Mouse (Mus musculus): ENCODE measurements around the gene Higd2a. TPM values are rescaled to one million over a fixed set of nuclear protein-coding genes. Genes with fewer than 3 reads are reported as not detected.
"Not testable (repeated sequence)": the region's sequence is repeated elsewhere in the genome, so short reads cannot be mapped to it uniquely, and the experiment has no call there.

Higd2a gene
- polyA plus RNA-seq, 1 experiment from 2014 or later: 260 TPM

DNA sequence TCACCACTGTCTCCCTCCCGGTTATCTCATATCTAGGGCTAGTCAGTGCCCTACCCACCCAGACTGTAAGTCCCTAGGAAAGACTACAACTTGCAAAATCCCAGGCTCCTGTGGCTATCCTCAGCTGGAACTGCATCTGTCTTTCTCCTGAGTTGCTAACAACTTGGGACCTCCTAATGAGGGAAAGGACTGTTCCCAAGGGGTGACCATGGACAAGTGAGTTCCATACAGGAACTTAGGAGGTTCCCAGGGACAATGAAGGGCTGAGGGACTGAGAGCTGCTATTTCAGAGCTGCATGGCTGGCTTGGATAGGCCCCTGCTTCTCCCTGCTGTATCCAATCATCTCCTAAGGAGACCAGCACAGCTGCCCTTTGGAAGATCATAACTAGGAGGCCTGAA lies 19.3 kb downstream of the Higd2a start:
- H3K36me3 ChIP-seq (ENCODE audit: control insufficient read depth, insufficient read depth, low read length): 0 out of 2 replicates have a peak, but pooled peaks cover 2% of the 10 kb centered on the region
- no peak overlapping the region for H3K4me3 ChIP-seq (ENCODE audit: low read length)
- no peaks in the 10 kb centered on the region for H3K27me3 ChIP-seq (replicated peaks; ENCODE audit: control insufficient read depth, insufficient read depth, low read length)
- H3K27ac ChIP-seq (ENCODE audit: low read length): no peak overlapping the region
- peak overlapping the region; percentile 43; the same call in 1 of the 2 replicates for H3K9ac ChIP-seq (ENCODE audit: low read depth, low read length)
- no peaks in the 10 kb centered on the region for H3K9me3 ChIP-seq (ENCODE audit: control insufficient read depth, low read length)
- H3K4me1 ChIP-seq (ENCODE audit: control insufficient read depth, insufficient read depth, low read length): peaks cover 31% of the 10 kb centered on the region
- 33% methylated on average over 1 of the region's 1 CpGs for WGBS
- ATAC-seq: no peak
- no peak overlapping the region for H3K4me2 ChIP-seq (ENCODE audit: low read depth, low read length)

DNA sequence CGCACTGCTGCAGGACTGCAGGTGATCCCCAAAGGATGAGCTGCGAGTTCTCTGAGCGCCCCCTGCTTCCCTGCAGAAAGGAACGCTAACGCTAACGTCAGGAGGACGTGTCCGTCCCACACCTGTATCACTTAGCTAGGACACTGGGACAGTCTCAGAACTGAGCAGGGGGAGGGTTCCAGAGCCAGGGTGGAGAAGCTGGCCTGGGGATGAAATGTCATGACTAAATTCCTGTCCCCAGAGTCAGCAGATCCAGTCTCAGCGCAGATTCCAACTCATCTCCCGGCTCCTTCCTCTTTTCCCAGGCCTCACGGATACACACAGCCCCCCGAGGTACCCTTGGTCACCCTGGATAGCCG lies 20.6 kb downstream of the Higd2a start:
- 8% methylated on average over 13 of the region's 13 CpGs for WGBS
- peak overlapping the region; percentile 75 for H3K27ac ChIP-seq (ENCODE audit: low read length)

DNA sequence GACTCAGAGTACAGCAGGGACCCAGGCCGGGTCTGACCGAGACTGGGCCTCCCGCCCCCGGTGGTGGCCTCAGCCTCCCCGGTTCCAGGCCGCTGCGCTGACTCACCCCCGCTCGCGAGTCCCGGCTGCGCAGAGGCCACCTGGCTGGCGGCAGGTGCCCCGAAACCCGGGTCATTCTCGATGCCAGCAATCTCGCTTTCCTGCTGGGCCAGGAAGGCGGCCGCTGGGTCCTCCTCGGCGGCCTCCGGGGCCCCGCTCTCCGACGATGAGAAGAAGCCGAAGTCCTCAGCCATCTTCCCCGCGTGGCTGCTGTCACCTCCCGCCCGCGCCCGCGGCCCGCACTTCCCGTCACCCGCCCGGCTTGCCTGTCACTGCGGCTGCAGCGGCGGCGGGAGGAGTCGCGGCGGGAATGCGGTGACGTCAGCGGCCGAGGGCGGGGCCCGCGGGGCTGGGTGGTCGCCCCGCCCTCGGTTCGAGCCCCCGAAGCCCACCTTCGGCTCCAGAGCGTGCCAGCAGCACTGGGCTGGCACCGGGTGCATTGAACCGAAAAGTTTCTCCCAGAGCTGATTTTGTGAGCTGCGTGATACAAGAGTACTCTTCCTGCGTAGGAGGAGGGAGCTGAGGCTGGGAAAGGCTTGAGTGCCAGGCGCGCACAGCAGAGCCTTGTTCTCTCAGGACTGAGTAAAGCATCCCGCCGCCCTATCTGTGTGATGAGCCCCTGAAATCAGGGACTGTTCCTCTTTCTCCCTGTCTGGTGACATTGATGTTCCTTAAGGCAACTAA lies 21.2 kb downstream of the Higd2a start, which contains the start of gene Cltb:
Gene Cltb, minus strand, starts transcription at position 373 of the 783 bp plus-strand sequence.
- Histone ChIP-seq H3K36me3 (ENCODE audit: control insufficient read depth, insufficient read depth, low read length) (no peaks in the 10 kb centered on the region), H3K4me3 (ENCODE audit: low read length) (peak within 1 kb of the TSS; percentile 85), H3K4me1 (ENCODE audit: control insufficient read depth, insufficient read depth, low read length) (peaks cover 20% of the 10 kb centered on the region), H3K4me2 (ENCODE audit: low read depth, low read length) (peak within 1 kb of the TSS; percentile 93), H3K9ac (ENCODE audit: low read depth, low read length) (peak within 1 kb of the TSS; percentile 89), H3K9me3 (ENCODE audit: control insufficient read depth, low read length) (no peaks in the 10 kb centered on the region), H3K27ac (ENCODE audit: low read length) (peak within 1 kb of the TSS; percentile 75), H3K27me3 (replicated peaks; ENCODE audit: control insufficient read depth, insufficient read depth, low read length) (no peaks in the 10 kb centered on the region)
- peak; percentile 84 for ATAC-seq
- WGBS: 1% methylated on average over 65 of the region's 66 CpGs

More for the DNA sequence above, 20.6 kb downstream of the Higd2a start:
- no peaks in the 10 kb centered on the region for H3K9me3 ChIP-seq (ENCODE audit: control insufficient read depth, low read length)
- ATAC-seq: peak; percentile 55
- peak overlapping the region; percentile 89 for H3K9ac ChIP-seq (ENCODE audit: low read depth, low read length)
- H3K4me1 ChIP-seq (ENCODE audit: control insufficient read depth, insufficient read depth, low read length): peaks cover 26% of the 10 kb centered on the region
- H3K4me3 ChIP-seq (ENCODE audit: low read length): peak overlapping the region; percentile 85
- no peaks in the 10 kb centered on the region for H3K27me3 ChIP-seq (replicated peaks; ENCODE audit: control insufficient read depth, insufficient read depth, low read length)
- peak overlapping the region; percentile 93 for H3K4me2 ChIP-seq (ENCODE audit: low read depth, low read length)
- no peaks in the 10 kb centered on the region for H3K36me3 ChIP-seq (ENCODE audit: control insufficient read depth, insufficient read depth, low read length)

DNA sequence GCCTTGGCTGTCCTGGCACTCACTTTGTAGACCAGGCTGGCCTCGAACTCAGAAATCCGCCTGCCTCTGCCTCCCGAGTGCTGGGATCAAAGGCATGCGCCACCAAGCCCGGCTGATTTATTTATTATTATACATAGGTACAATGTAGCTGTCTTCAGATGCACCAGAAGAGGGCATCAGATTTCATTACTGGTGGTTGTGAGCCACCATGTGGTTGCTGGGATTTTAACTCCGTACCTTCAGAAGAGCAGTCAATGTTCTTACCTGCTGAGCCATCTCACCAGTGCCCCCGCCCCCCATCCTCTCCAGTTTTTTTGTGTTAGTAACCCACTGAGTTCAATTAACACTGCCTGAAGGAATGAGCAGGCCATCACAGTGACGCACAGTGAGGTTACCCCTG lies 23.1 kb downstream of the Higd2a start:
- H3K27me3 ChIP-seq (replicated peaks; ENCODE audit: control insufficient read depth, insufficient read depth, low read length); H3K9me3 ChIP-seq (ENCODE audit: control insufficient read depth, low read length); H3K4me2 ChIP-seq (ENCODE audit: low read depth, low read length); H3K36me3 ChIP-seq (ENCODE audit: control insufficient read depth, insufficient read depth, low read length); ATAC-seq; H3K9ac ChIP-seq (ENCODE audit: low read depth, low read length); H3K27ac ChIP-seq (ENCODE audit: low read length); H3K4me3 ChIP-seq (ENCODE audit: low read length): not testable (repeated sequence)
- WGBS: 88% methylated on average over 8 of the region's 8 CpGs
- peaks cover 19% of the 10 kb centered on the region for H3K4me1 ChIP-seq (ENCODE audit: control insufficient read depth, insufficient read depth, low read length)

DNA sequence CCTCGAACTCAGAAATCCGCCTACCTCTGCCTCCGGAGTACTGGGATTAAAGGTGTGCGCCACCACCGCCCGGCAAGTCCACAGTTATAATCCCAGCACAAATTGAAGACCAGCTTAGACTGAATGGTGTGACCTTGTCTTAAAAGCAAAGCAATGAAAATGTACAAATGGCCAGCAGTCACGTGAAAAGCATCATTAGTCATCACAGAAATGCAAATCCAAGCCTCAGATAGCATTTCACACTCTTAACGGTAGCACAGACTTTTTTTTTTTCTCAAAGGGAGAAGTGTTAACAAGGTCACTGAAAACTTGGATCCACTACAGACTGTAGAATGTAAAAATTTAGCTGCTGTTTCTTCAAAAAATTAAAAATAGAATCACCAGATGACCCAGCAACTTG lies 26.3 kb downstream of the Higd2a start:
- no peaks in the 10 kb centered on the region for H3K4me1 ChIP-seq (ENCODE audit: control insufficient read depth, insufficient read depth, low read length)
- H3K27ac ChIP-seq (ENCODE audit: low read length): no peak overlapping the region
- WGBS: 77% methylated on average over 8 of the region's 8 CpGs
- H3K9ac ChIP-seq (ENCODE audit: low read depth, low read length): no peak overlapping the region
- H3K27me3 ChIP-seq (replicated peaks; ENCODE audit: control insufficient read depth, insufficient read depth, low read length): no peaks in the 10 kb centered on the region
- no peak overlapping the region for H3K4me3 ChIP-seq (ENCODE audit: low read length)
- H3K9me3 ChIP-seq (ENCODE audit: control insufficient read depth, low read length): no peaks in the 10 kb centered on the region
- no peak for ATAC-seq
- no peak overlapping the region for H3K4me2 ChIP-seq (ENCODE audit: low read depth, low read length)
- H3K36me3 ChIP-seq (ENCODE audit: control insufficient read depth, insufficient read depth, low read length): no peaks in the 10 kb centered on the region

DNA sequence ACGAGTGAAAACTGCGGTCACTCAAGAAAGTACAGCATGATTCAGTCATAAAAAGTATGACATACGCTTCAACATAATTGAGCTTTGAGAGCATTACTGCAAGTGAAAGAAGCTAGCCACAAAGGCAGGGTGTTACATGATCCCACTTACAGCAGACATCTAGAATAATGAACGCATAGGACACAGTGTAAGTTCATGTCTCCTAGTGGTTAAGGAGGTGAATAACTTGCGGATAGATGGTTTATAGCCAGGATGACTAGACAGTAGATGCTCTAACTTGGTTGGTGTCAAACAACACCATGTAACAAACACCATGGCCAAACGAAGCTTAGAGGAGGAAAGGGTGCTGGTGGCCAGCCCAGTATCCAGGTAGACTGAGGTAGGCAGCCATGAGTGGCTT lies 27.0 kb downstream of the Higd2a start:
- no peaks in the 10 kb centered on the region for H3K27me3 ChIP-seq (replicated peaks; ENCODE audit: control insufficient read depth, insufficient read depth, low read length)
- no peaks in the 10 kb centered on the region for H3K9me3 ChIP-seq (ENCODE audit: control insufficient read depth, low read length)
- no peak overlapping the region for H3K9ac ChIP-seq (ENCODE audit: low read depth, low read length)
- H3K27ac ChIP-seq (ENCODE audit: low read length): no peak overlapping the region
- ATAC-seq: no peak
- WGBS: 70% methylated on average over 6 of the region's 6 CpGs
- H3K4me2 ChIP-seq (ENCODE audit: low read depth, low read length): no peak overlapping the region
- no peak overlapping the region for H3K4me3 ChIP-seq (ENCODE audit: low read length)
- H3K36me3 ChIP-seq (ENCODE audit: control insufficient read depth, insufficient read depth, low read length): no peaks in the 10 kb centered on the region
- no peaks in the 10 kb centered on the region for H3K4me1 ChIP-seq (ENCODE audit: control insufficient read depth, insufficient read depth, low read length)

DNA sequence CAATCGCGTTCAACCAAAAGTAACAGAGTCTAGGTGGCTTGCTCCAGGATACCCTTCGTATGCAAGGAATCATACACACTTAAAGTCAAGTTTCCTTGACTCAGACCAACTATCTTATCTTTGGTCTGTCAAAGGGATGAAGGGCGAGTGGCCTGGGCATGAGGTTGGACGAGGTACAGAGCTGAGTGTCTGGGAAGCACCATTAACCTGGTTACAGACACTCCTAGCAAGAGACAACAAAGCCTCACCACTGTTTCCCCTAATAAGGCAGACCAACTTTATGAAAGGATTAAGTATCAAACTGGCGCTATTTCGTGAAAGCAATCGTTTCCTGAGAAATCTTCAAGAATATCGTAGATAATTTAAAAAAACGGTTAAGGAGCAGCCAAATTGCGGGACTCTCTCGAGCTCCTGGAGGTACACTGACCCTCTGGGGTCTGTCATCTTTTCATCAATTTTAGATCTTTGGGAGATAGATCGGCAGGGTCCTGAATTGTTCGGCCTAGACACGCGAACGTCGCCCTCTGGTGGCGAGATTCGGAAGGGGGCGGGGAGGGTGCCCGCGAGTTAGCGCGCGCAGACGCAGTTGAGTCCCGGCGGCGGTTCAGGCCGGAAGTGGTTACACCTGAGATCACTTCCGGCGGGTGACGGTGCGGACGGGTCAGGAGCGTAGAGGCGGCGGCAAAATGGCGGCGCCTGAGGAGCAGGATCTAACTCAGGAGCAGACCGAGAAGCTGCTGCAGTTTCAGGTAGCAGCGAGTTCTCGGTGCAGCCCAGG lies 31.3 kb downstream of the Higd2a start, which contains the start of gene Faf2:
Gene Faf2, plus strand, starts transcription at position 630 of the 778 bp plus-strand sequence.
- Histone ChIP-seq H3K4me1 (ENCODE audit: control insufficient read depth, insufficient read depth, low read length) (peaks cover 13% of the 10 kb centered on the region), H3K4me3 (ENCODE audit: low read length) (peak within 1 kb of the TSS; percentile 97), H3K36me3 (ENCODE audit: control insufficient read depth, insufficient read depth, low read length) (no peaks in the 10 kb centered on the region), H3K9ac (ENCODE audit: low read depth, low read length) (peak within 1 kb of the TSS; percentile 98), H3K4me2 (ENCODE audit: low read depth, low read length) (peak within 1 kb of the TSS; percentile 80), H3K9me3 (ENCODE audit: control insufficient read depth, low read length) (no peaks in the 10 kb centered on the region), H3K27me3 (replicated peaks; ENCODE audit: control insufficient read depth, insufficient read depth, low read length) (no peaks in the 10 kb centered on the region), H3K27ac (ENCODE audit: low read length) (peak within 1 kb of the TSS; percentile 78)
- peak; percentile 99 for ATAC-seq
- WGBS: 11% methylated on average over 44 of the region's 44 CpGs

DNA sequence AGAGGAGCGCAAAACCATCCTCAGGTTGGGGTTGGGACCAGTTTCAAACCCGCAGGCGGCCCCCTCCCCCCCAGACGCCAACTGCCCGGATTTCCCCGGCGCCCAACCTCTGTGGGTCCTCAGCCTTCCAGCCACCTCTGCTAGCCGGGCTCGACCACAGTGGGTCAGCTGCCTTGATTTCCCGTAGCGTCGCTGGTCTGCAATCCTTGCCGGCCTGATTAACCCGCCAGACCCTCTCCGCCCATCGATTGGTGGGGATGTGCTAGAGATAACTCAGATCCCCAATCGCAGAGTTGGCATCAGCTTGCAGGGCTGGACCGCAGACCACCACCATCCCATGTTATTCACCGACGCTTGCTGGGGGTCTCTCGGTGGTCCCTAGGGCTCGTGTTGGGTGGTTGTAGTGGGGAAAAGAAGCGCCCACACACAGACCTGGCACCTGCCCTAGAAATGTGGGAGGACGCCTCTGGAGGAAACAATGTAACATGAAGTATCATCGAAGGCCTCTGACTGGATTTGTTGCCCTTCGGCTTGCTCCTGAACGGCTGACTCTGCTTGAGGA lies 32.0 kb downstream of the Higd2a start:
- H3K9me3 ChIP-seq (ENCODE audit: control insufficient read depth, low read length): 0 out of 2 replicates have a peak, but pooled peaks cover 2% of the 10 kb centered on the region
- peak overlapping the region; percentile 78 for H3K27ac ChIP-seq (ENCODE audit: low read length)
- H3K4me2 ChIP-seq (ENCODE audit: low read depth, low read length): peak overlapping the region; percentile 80
- H3K36me3 ChIP-seq (ENCODE audit: control insufficient read depth, insufficient read depth, low read length): no peaks in the 10 kb centered on the region
- under 1% methylated on average over 27 of the region's 27 CpGs for WGBS
- H3K4me3 ChIP-seq (ENCODE audit: low read length): peak overlapping the region; percentile 97
- H3K9ac ChIP-seq (ENCODE audit: low read depth, low read length): peak overlapping the region; percentile 98
- H3K4me1 ChIP-seq (ENCODE audit: control insufficient read depth, insufficient read depth, low read length): peaks cover 13% of the 10 kb centered on the region
- H3K27me3 ChIP-seq (replicated peaks; ENCODE audit: control insufficient read depth, insufficient read depth, low read length): no peaks in the 10 kb centered on the region
- ATAC-seq: peak; percentile 76

DNA sequence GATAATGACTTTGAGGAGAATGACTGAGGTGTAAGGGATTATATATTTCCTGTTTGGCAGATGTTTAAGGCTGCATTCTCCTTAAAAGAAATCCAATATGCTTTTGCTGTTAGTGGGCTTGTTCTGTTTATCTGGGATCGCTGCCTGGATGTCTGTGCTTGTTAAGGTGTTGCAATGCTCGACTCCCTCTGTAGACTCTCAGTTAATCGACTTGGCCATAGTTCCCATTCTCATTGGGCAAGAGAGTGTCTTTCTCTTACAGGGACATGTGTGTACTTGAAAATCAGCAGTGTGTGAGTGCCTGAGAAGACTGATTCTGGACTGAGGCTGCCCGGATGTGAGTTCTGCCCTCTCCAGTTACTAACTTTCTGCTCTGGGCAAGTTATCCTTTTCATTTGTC lies 39.1 kb downstream of the Higd2a start:
- Histone ChIP-seq H3K4me3 (ENCODE audit: low read length) (no peak overlapping the region), H3K4me2 (ENCODE audit: low read depth, low read length) (no peak overlapping the region), H3K27me3 (replicated peaks; ENCODE audit: control insufficient read depth, insufficient read depth, low read length) (no peaks in the 10 kb centered on the region), H3K9ac (ENCODE audit: low read depth, low read length) (no peak overlapping the region), H3K4me1 (ENCODE audit: control insufficient read depth, insufficient read depth, low read length) (0 out of 2 replicates have a peak, but pooled peaks cover 3% of the 10 kb centered on the region), H3K27ac (ENCODE audit: low read length) (no peak overlapping the region), H3K9me3 (ENCODE audit: control insufficient read depth, low read length) (0 out of 2 replicates have a peak, but pooled peaks cover 2% of the 10 kb centered on the region), H3K36me3 (ENCODE audit: control insufficient read depth, insufficient read depth, low read length) (no peaks in the 10 kb centered on the region)
- 82% methylated on average over 4 of the region's 4 CpGs for WGBS
- no peak for ATAC-seq
